Mouse (Mus musculus) small intestine, adult 2 months (tissue): ENCODE data around the gene Fndc3b.

Source experiments
- CTCF ChIP-seq: fragments of 200-500 bp; IDR thresholded peaks from 2 replicates; pipeline ENCODE4 v1.5.1; 2012; ENCODE audit warnings: low read depth, mild to moderate bottlenecking, control low read depth, inconsistent platforms, low read length, moderate library complexity, mixed read lengths; ENCODE audit not compliant: insufficient replicate concordance, insufficient read length; ENCODE audit errors: extremely low read depth
- POLR2A ChIP-seq: fragments of 200-500 bp; IDR thresholded peaks from 2 replicates; pipeline ENCODE4 v1.6.1; 2012; ENCODE audit warnings: low read depth, mild to moderate bottlenecking, control low read depth, inconsistent platforms, low read length, moderate library complexity

DNA sequence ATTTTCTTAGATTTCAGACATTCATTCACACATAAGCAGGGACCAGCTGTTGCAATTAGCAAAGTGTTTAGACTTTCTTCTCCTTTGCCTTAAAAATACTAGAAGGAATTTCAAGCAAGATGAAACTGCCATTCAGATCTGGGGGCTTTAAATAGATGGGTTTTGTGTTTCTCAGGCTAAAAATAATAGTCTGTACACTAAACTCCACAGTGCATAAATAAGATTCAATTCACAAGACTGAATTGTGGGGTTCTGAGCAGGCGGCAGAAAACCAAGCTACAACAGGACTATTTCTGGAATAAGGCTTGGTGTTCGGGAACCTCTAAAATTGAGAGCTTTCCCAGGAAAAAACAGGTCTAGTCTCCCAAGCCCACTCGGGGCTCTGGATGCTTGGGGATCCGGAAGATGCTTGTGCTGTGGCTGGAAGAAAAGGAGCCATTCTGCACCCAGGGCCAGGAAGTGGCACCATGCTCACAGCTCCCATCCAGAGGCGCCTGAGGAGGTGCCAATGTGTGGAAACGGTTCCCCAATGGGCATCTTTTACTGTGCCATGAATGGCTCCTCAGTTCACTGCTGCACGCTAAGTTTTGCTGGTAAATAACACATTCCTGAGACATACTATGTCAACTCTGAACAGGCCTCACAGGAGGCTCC is 117.5 kb downstream of the Fndc3b start:
- TF ChIP-seq POLR2A, result no peak
- no peak for TF ChIP-seq CTCF
